Mouse (Mus musculus): Measurements from ENCODE around the gene Zfp69. TPM values are rescaled to one million over a fixed set of nuclear protein-coding genes. Genes with fewer than 3 reads are reported as not detected.

Zfp69 gene
- total and polyA plus RNA-seq, 3 experiments = 0.46 to 2.2 (median 0.89) TPM

DNA sequence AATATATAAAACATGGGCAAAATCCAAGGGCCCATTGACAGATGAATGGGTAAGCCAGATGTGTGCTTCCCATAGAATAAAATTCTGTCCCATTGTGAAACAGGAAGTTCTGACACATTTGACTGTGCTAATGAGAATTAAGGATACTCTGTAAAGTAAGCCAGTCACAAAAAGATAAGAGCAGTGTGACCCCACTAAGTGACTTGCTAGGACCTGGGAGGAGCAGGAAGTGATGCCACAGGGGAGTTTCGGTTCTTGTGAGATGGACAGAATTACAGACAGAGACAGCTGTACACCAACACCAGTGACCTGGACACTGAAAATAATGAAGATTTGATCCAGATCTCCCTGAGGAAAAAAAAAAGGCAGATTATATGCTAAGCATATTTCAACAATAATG, 37.6 kb downstream of the Zfp69 start:
- DNase-seq (ENCODE audit: extremely low read depth) = peak; percentile 53
- Histone ChIP-seq H3K9me3 (replicated peaks; ENCODE audit: low read length) (no peaks in the 10 kb centered on the region), H3K9ac (ENCODE audit: insufficient read depth, low read depth) (no peak overlapping the region), H3K79me2 (replicated peaks; ENCODE audit: control insufficient read depth, extremely low read depth, insufficient read depth, poor library complexity, severe bottlenecking) (no peaks in the 10 kb centered on the region), H3K4me2 (ENCODE audit: insufficient read depth, low read depth, poor library complexity, severe bottlenecking) (0 out of 2 replicates have a peak overlapping the region, but pooled peaks have one; percentile 22), H3K27me3 (replicated peaks) (peaks cover 1% of the 10 kb centered on the region), H3K27ac (ENCODE audit: insufficient read depth, low read depth) (no peak overlapping the region), H3K4me1 (ENCODE audit: control insufficient read depth in 1 of 2, insufficient read depth in 2 of 2) (peaks cover 20 to 40% of the 10 kb centered on the region in 2 experiments), H3K4me3 (replicated peaks in 1 of 3; ENCODE audit: low read depth in 2 of 3, low read length in 2 of 3, poor library complexity in 1 of 3) (no peak overlapping the region), H3K36me3 (replicated peaks in 1 of 2; ENCODE audit: control insufficient read depth in 1 of 2, insufficient read depth in 1 of 2, low read length in 1 of 2) (no peaks in the 10 kb centered on the region)
- in situ Hi-C loops (cut with MboI; ENCODE audit: low pct_ligation_motif_present, low pct_unique_long_range_greater_than_20kb, low sequenced_read_pairs) (loop anchor here (10.0 kb wide), 1 partner anchor 121 kb away; the partner anchor contains the start of gene Col9a2), dilution Hi-C loops (cut with MboI; ENCODE audit: extremely low pct_ligation_motif_present, extremely low pct_unique_long_range_greater_than_20kb, low sequenced_read_pairs) (no loop called here)
- TF ChIP-seq SIN3A (IDR thresholded peaks at IDR 0.05; ENCODE audit: low read length) (0 out of 2 replicates have a peak, but pooled peaks have one; percentile 33), HCFC1 (IDR thresholded peaks at IDR 0.05; ENCODE audit: low read depth, low read length) (0 out of 2 replicates have a peak, but pooled peaks have one; percentile 8), JUND (conservative IDR thresholded peaks at IDR 0.05; ENCODE audit: low read depth, low read length) (0 out of 2 replicates have a peak, but pooled peaks have one; percentile 6), IRF4 (IDR thresholded peaks at IDR 0.05; ENCODE audit: low read depth, low read length) (peak; percentile 77), CHD1 (IDR thresholded peaks at IDR 0.05; ENCODE audit: low read depth, low read length) (no peak), NELFE (IDR thresholded peaks at IDR 0.05; ENCODE audit: low read depth, low read length) (0 out of 2 replicates have a peak, but pooled peaks have one; percentile 16), ZKSCAN1 (IDR thresholded peaks at IDR 0.05; ENCODE audit: borderline replicate concordance, low read depth, low read length) (0 out of 2 replicates have a peak, but pooled peaks have one; percentile 14), EP300 (IDR thresholded peaks at IDR 0.05; ENCODE audit: low read length) (peak; percentile 65), BHLHE40 (IDR thresholded peaks at IDR 0.05; ENCODE audit: low read depth, low read length) (no peak), TCF12 (IDR thresholded peaks at IDR 0.05; ENCODE audit: low read depth, low read length) (0 out of 2 replicates have a peak, but pooled peaks have one; percentile 37), USF2 (conservative IDR thresholded peaks at IDR 0.05; ENCODE audit: low read depth, low read length) (no peak)

DNA sequence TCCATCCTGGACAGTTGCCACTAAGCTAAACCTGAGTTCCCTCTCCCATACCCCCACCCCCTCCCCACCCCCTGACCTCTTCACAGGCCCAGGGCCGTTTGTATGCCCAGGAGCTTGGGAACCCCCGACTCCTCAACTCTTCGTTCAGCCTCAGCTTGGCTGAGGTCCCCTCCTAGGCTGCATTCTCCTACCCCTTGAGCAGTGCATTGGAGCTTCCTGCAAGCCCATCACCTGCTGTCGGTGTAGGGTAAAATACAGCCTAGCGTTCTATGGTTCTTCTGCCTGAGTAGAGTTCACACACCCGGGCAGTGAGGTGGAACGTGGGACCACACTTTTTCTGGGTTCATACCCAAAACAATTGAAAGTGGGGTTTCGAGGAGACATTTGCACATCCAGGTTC, 38.1 kb downstream of the Zfp69 start:
- H3K79me2 ChIP-seq (replicated peaks; ENCODE audit: control insufficient read depth, extremely low read depth, insufficient read depth, poor library complexity, severe bottlenecking) = no peaks in the 10 kb centered on the region
- DNase-seq (ENCODE audit: extremely low read depth) = no peak
- in situ Hi-C loops (cut with MboI; ENCODE audit: low pct_ligation_motif_present, low pct_unique_long_range_greater_than_20kb, low sequenced_read_pairs) = loop anchor here (10.0 kb wide), 1 partner anchor 121 kb away; the partner anchor contains the start of gene Col9a2
- no peak overlapping the region for H3K4me3 ChIP-seq (replicated peaks in 1 of 3; ENCODE audit: low read depth in 2 of 3, low read length in 2 of 3, poor library complexity in 1 of 3)
- H3K4me1 ChIP-seq (ENCODE audit: control insufficient read depth in 1 of 2, insufficient read depth in 2 of 2) = peaks cover 20 to 40% of the 10 kb centered on the region in 2 experiments
- no peaks in the 10 kb centered on the region for H3K36me3 ChIP-seq (replicated peaks in 1 of 2; ENCODE audit: control insufficient read depth in 1 of 2, insufficient read depth in 1 of 2, low read length in 1 of 2)
- TF ChIP-seq HCFC1 (IDR thresholded peaks at IDR 0.05; ENCODE audit: low read depth, low read length) (no peak), ELF1 (IDR thresholded peaks at IDR 0.05; ENCODE audit: low read depth, low read length) (no peak), JUND (conservative IDR thresholded peaks at IDR 0.05; ENCODE audit: low read depth, low read length) (no peak), TCF12 (IDR thresholded peaks at IDR 0.05; ENCODE audit: low read depth, low read length) (no peak), CHD1 (IDR thresholded peaks at IDR 0.05; ENCODE audit: low read depth, low read length) (no peak), MYC (IDR thresholded peaks at IDR 0.05; ENCODE audit: low read depth, low read length) (no peak), SMC3 (IDR thresholded peaks at IDR 0.05; ENCODE audit: low read depth, low read length) (no peak), BHLHE40 (IDR thresholded peaks at IDR 0.05; ENCODE audit: low read depth, low read length) (no peak)
- H3K9me3 ChIP-seq (replicated peaks; ENCODE audit: low read length) = no peaks in the 10 kb centered on the region
- no peak overlapping the region for H3K4me2 ChIP-seq (ENCODE audit: insufficient read depth, low read depth, poor library complexity, severe bottlenecking)
- no peak overlapping the region for H3K9ac ChIP-seq (ENCODE audit: insufficient read depth, low read depth)
- dilution Hi-C loops (cut with MboI; ENCODE audit: extremely low pct_ligation_motif_present, extremely low pct_unique_long_range_greater_than_20kb, low sequenced_read_pairs) = no loop called here
- H3K27me3 ChIP-seq (replicated peaks) = peaks cover 1% of the 10 kb centered on the region
- H3K27ac ChIP-seq (ENCODE audit: insufficient read depth, low read depth) = no peak overlapping the region

Data from CH12.LX (cell line).